Mouse (Mus musculus) kidney, adult 2 months (tissue): Measurements from ENCODE around the gene Tbc1d20. TPM values are rescaled to one million over a fixed set of nuclear protein-coding genes. Genes with fewer than 3 reads are reported as not detected.

ENCODE experiments used
- DNase-seq: peaks from one replicate; pipeline ENCODE4 v3.0.0; 2021
- H3K27ac ChIP-seq: fragments of 200-500 bp; 2 replicates; pipeline ENCODE4 v1.5.1; 2012; ENCODE audit warnings: low read depth, low read length, control low read depth, inconsistent platforms; ENCODE audit not compliant: insufficient read depth
- H3K27me3 ChIP-seq: fragments of 200-500 bp; replicated peaks from 2 replicates; pipeline ENCODE4 v1.6.1; 2012; ENCODE audit warnings: mild to moderate bottlenecking, moderate library complexity, low read length, inconsistent platforms; ENCODE audit not compliant: control insufficient read depth, insufficient read depth
- H3K36me3 ChIP-seq: fragments of 200-500 bp; 2 replicates; pipeline ENCODE4 v1.6.1; 2012; ENCODE audit warnings: mild to moderate bottlenecking, moderate library complexity, low read length, inconsistent platforms; ENCODE audit not compliant: control insufficient read depth, insufficient read depth
- H3K4me1 ChIP-seq: fragments of 200-500 bp; 2 replicates; pipeline ENCODE4 v1.6.1; 2011; ENCODE audit warnings: low read length; ENCODE audit not compliant: control insufficient read depth, insufficient read depth
- H3K4me3 ChIP-seq: fragments of 200-500 bp; 2 replicates; pipeline ENCODE4 v1.5.1; 2011; ENCODE audit warnings: mild to moderate bottlenecking, low read depth, low read length, control low read depth; ENCODE audit not compliant: insufficient read depth
- CTCF ChIP-seq: fragments of 200-500 bp; conservative IDR thresholded peaks from 2 replicates; pipeline ENCODE4 v1.5.1; 2011; ENCODE audit warnings: low read depth, mild to moderate bottlenecking, control low read depth, low read length, moderate library complexity, mixed read lengths; ENCODE audit not compliant: insufficient read depth, insufficient read length
- POLR2A ChIP-seq: fragments of 200-500 bp; IDR thresholded peaks from one replicate; pipeline ENCODE4 v1.6.1; 2011; ENCODE audit warnings: low read depth, low read length, control low read depth
- WGBS: fragments of 180-500 bp; shearing (Covaris S2); methylation state at CpG from one replicate; pipeline ENCODE4 v1.1.7; 2018; 5-methylcytosine and 5-hydroxymethylcytosine counted together
- polyA plus RNA-seq: library from polyadenylated mRNA; depleted of rRNA; stranded (reverse); fragments of >200 nt; gene quantifications from 2 replicates; pipeline ENCODE4 v1.2.3, GENCODE M21; 2012; rRNA removed

The Tbc1d20 gene
- 54.6 and 59.5 TPM in 2 replicates for polyA plus RNA-seq

- peak within 1 kb of the TSS; percentile 82 for H3K27ac ChIP-seq
- under 1% methylated on average over 68 of the region's 70 CpGs for WGBS
- DNase-seq, result peak; percentile 95
Measured at GRCm38 (mm10) chr2:152293727-152294475, at the start of gene Tbc1d20. Tbc1d20 (plus strand) TSS chr2:152293828.

DNA sequence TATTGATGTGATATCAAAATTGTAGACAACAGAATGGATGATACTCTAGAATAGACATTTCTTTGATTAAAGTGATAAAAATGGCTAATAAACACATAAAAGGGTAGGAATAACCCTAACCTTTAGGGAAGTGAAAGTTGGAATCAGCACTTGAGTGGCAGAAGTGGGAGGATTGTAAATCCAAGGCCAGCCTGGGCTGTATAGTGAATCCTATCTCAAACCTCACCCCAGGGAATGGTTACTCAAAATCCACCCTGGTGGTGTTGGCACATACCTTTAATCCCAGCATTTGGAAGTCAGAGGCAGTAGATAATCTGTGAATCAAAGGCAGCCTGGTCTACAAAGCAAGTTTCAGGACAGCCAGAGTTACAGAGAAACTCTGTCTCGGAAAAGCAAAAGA lies 46.4 kb upstream of the Tbc1d20 start:
- no peak overlapping the region for H3K27ac ChIP-seq
- no peak overlapping the region for H3K4me3 ChIP-seq
- WGBS, result 83% methylated on average over 1 of the region's 1 CpGs
- H3K36me3 ChIP-seq, result no peaks in the 10 kb centered on the region
- no peaks in the 10 kb centered on the region for H3K27me3 ChIP-seq
- TF ChIP-seq POLR2A (no peak), CTCF (no peak)
- 0 out of 2 replicates have a peak, but pooled peaks cover 4% of the 10 kb centered on the region for H3K4me1 ChIP-seq
- no peak for DNase-seq

More at GRCm38 (mm10) chr2:152293727-152294475, at the start of gene Tbc1d20:
- Histone ChIP-seq H3K27me3 (no peaks in the 10 kb centered on the region), H3K4me3 (peak within 1 kb of the TSS; percentile 88), H3K4me1 (peaks cover 11% of the 10 kb centered on the region; the same call in 1 of the 2 replicates), H3K36me3 (no peaks in the 10 kb centered on the region)
- TF ChIP-seq POLR2A, result peak; percentile 55
- TF ChIP-seq CTCF, result no peak

DNA sequence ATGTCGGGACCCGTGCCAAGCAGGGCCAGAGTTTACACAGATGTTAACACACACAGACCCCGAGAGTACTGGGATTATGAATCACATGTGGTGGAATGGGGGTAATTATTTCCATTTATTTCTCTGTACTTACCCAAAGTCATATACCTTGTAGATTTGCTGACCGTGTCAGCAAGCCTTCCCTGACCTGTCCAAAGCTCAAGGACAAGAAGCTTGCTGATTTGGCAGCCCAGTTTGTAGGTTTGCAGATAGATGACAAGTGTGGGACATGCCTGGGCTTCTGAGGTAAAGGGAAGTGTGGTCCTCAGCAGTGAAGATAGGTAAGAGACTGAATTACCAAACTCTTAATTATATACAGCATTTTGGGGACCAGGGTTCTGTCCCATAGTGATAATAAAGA lies 43.1 kb upstream of the Tbc1d20 start:
- Histone ChIP-seq H3K36me3 (peaks cover 3% of the 10 kb centered on the region), H3K27me3 (no peaks in the 10 kb centered on the region), H3K4me1 (no peaks in the 10 kb centered on the region), H3K27ac (no peak overlapping the region), H3K4me3 (no peak overlapping the region)
- 42% methylated on average over 4 of the region's 4 CpGs for WGBS
- TF ChIP-seq POLR2A (no peak), CTCF (no peak)
- DNase-seq, result no peak

DNA sequence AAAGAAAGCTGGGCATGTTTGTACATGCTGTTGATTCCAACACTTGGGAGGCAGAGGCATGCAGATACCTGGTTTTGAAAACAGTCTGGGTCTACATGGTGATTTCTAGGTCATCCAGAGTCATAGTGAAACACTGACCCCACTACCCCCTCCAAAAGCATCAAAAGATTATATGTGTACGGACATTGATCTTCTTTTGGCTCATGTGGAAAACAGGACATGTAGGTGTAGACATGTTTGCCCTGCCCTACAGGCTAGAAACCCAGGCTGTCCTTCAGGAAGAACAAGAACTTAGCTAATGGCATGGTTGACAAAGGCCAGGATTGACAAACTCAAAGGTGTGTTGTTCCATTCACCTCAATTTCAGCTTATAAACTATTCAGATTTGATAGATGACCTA lies 33.9 kb upstream of the Tbc1d20 start:
- H3K27ac ChIP-seq, result no peak overlapping the region
- H3K4me3 ChIP-seq, result no peak overlapping the region
- DNase-seq, result no peak
- no peaks in the 10 kb centered on the region for H3K4me1 ChIP-seq
- TF ChIP-seq POLR2A (no peak), CTCF (no peak)
- WGBS, result 94% methylated on average over 1 of the region's 1 CpGs
- H3K27me3 ChIP-seq, result no peaks in the 10 kb centered on the region
- H3K36me3 ChIP-seq, result peaks cover 11% of the 10 kb centered on the region

GRCm38 (mm10) chr2:152273639-152274038 lies 20.0 kb upstream of the Tbc1d20 start:
- DNase-seq, result no peak
- H3K4me1 ChIP-seq, result no peaks in the 10 kb centered on the region
- no peak overlapping the region for H3K4me3 ChIP-seq
- no peak for TF ChIP-seq CTCF
- no peak for TF ChIP-seq POLR2A
- peaks cover 6% of the 10 kb centered on the region for H3K36me3 ChIP-seq
- H3K27ac ChIP-seq, result no peak overlapping the region
- WGBS, result 72% methylated on average over 2 of the region's 2 CpGs
- H3K27me3 ChIP-seq, result no peaks in the 10 kb centered on the region

DNA sequence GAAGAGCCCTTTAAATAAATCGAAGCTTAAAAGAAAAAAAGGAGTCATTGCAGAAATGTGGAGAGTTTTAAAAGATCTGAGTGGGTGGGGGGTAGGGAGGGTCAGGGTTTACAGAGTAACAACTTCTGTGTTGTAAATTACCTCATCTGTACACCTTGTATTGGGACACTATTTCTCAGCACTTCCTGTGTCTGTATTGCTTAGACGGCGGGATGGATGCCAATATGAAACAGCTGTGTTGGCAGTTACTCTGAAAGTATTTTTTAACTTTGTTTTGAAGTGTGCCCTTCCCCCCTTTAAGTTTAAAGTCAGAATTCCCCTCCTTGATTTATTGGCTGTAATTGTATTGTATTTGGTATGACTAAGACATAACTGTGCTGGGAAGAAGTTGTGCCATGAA lies 12.2 kb upstream of the Tbc1d20 start:
- WGBS, result 46% methylated on average over 3 of the region's 3 CpGs
- Histone ChIP-seq H3K27me3 (no peaks in the 10 kb centered on the region), H3K4me1 (no peaks in the 10 kb centered on the region), H3K4me3 (no peak overlapping the region), H3K27ac (no peak overlapping the region), H3K36me3 (peaks cover 12% of the 10 kb centered on the region)
- peak; percentile 22 for DNase-seq
- TF ChIP-seq POLR2A (no peak), CTCF (no peak)

DNA sequence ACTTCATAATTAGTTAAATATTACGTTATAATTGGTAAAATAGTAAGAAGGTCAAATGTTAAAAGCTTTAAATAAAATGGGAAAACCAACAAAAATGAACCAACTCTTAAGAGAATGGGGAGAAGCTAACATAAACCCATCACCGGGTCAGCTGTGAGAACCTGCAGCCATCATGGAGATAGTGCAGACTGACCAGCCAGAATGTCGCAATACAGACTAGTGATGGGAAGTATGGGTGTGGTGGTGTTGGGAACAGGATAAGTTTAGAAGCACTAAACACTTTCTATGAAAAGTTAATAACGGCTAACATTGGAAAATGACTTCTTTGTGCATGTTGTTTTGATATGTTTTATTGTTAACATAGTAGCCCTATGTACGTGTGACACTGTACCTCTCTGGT lies 6.1 kb upstream of the Tbc1d20 start:
- H3K36me3 ChIP-seq, result peaks cover 8% of the 10 kb centered on the region
- no peaks in the 10 kb centered on the region for H3K4me1 ChIP-seq
- 88% methylated on average over 5 of the region's 5 CpGs for WGBS
- H3K4me3 ChIP-seq, result no peak overlapping the region
- H3K27me3 ChIP-seq, result no peaks in the 10 kb centered on the region
- DNase-seq, result no peak
- TF ChIP-seq POLR2A, result no peak
- no peak for TF ChIP-seq CTCF
- no peak overlapping the region for H3K27ac ChIP-seq
